22 mouse cellular contexts compared by ENCODE assay signal in genomic region chr16:70381045-70381444, GRCm38 (mm10).
A peak's percentile ranks its signal among the peaks of the same experiment; 100 is the strongest.
DNase-seq lines count a peak whose midpoint lies in the region; ATAC-seq and TF ChIP-seq lines count a peak whose summit lies in the region.
"Had no signal": no experiment of that assay in that cellular context is flagged by ENCODE, and none has a peak within 500 bp of the region (broad histone marks: within the 10 kb centered on the region; RNA-seq: fewer than 3 reads in every experiment).

No protein-coding gene starts in this region.

- no peak for TF ChIP-seq CTCF in testis, adult 2 months (IDR thresholded peaks at IDR 0.05; ENCODE audit: control insufficient read depth, insufficient read depth, insufficient replicate concordance, low read depth, low read length)
- no peak for TF ChIP-seq CTCF in stomach, postnatal 0 days (IDR thresholded peaks at IDR 0.05; ENCODE audit: low read depth)

- no peak overlapping the region for H3K4me2 ChIP-seq in limb, embryonic 13.5 days (replicated peaks)
- no peak overlapping the region for H3K4me2 ChIP-seq in stomach, postnatal 0 days (replicated peaks; ENCODE audit: low read depth)

- no peaks in the 10 kb centered on the region for H3K36me3 ChIP-seq in limb, embryonic 13.5 days
- H3K36me3 ChIP-seq in limb, embryonic 10.5 days, result 0 out of 2 replicates have a peak, but pooled peaks cover 2% of the 10 kb centered on the region
- no peaks in the 10 kb centered on the region for H3K36me3 ChIP-seq in testis, adult 2 months (ENCODE audit: control insufficient read depth, insufficient read depth, low read length)
- no peaks in the 10 kb centered on the region for H3K36me3 ChIP-seq in stomach, postnatal 0 days (ENCODE audit: control insufficient read depth, insufficient read depth, low read length)
- H3K36me3 ChIP-seq: G1E had no signal

- no peak for TF ChIP-seq EP300 in stomach, postnatal 0 days (optimal IDR thresholded peaks at IDR 0.05)

- ATAC-seq in limb, embryonic 13.5 days (ENCODE audit: low FRiP score, low read depth), result peak; percentile 76
- ATAC-seq in stomach, postnatal 0 days (ENCODE audit: low FRiP score, low TSS enrichment), result peak; percentile 87
- ATAC-seq: activated CD4-positive, CD25-positive, alpha-beta regulatory T cell, adult 4 months; CD4-positive, CD25-positive, alpha-beta regulatory T cell, adult 4 months; Patski had no signal

- H3K27ac ChIP-seq in limb, embryonic 13.5 days, result no peak overlapping the region
- no peak overlapping the region for H3K27ac ChIP-seq in limb, embryonic 10.5 days
- H3K27ac ChIP-seq in testis, adult 2 months (ENCODE audit: control insufficient read depth, insufficient read depth, low read depth, low read length), result no peak overlapping the region
- H3K27ac ChIP-seq in stomach, postnatal 0 days (replicated peaks), result no peak overlapping the region

- no peaks in the 10 kb centered on the region for H3K27me3 ChIP-seq in limb, embryonic 13.5 days
- no peaks in the 10 kb centered on the region for H3K27me3 ChIP-seq in limb, embryonic 10.5 days (ENCODE audit: low read depth, poor library complexity, severe bottlenecking)
- no peaks in the 10 kb centered on the region for H3K27me3 ChIP-seq in testis, adult 2 months (ENCODE audit: control insufficient read depth, insufficient read depth, low read length)
- no peaks in the 10 kb centered on the region for H3K27me3 ChIP-seq in stomach, postnatal 0 days (ENCODE audit: control insufficient read depth, insufficient read depth, low read length)
- H3K27me3 ChIP-seq: CH12.LX, Patski had no signal

- no peak for DNase-seq in limb, embryonic 10.5 days (ENCODE audit: low spot score)
- DNase-seq in testis, postnatal 14 days (ENCODE audit: low spot score), result no peak
- DNase-seq in stomach, postnatal 0 days (ENCODE audit: low spot score), result no peak
- DNase-seq in adrenal gland, adult 18-20 months (ENCODE audit: low spot score in 2 of 2), result no peak
- DNase-seq: adrenal gland, adult 2 months; adrenal gland, adult 8-10 months; adrenal gland, postnatal 10 days; adrenal gland, postnatal 14 days; adrenal gland, postnatal 25 days; adrenal gland, postnatal 36 days; B cell, adult 2 months; cerebellum, adult 11 months; cerebellum, adult 11-12 months; cerebellum, adult 18-20 months; cerebellum, adult 2 months had no signal

- H3K9me3 ChIP-seq in limb, embryonic 13.5 days, result no peaks in the 10 kb centered on the region
- no peaks in the 10 kb centered on the region for H3K9me3 ChIP-seq in limb, embryonic 10.5 days (replicated peaks)
- H3K9me3 ChIP-seq in stomach, postnatal 0 days (ENCODE audit: control insufficient read depth, low read length), result no peaks in the 10 kb centered on the region
- H3K9me3 ChIP-seq: G1E had no signal

- H3K9ac ChIP-seq in limb, embryonic 13.5 days, result no peak overlapping the region
- no peak overlapping the region for H3K9ac ChIP-seq in stomach, postnatal 0 days (ENCODE audit: low read length)

- 67% methylated on average over 2 of the region's 2 CpGs for WGBS in limb, embryonic 13.5 days
- 95% methylated on average over 2 of the region's 2 CpGs for WGBS in limb, embryonic 10.5 days
- WGBS in stomach, postnatal 0 days, result 68% methylated on average over 2 of the region's 2 CpGs

- 0 out of 2 replicates have a peak, but pooled peaks cover 3% of the 10 kb centered on the region for H3K4me1 ChIP-seq in limb, embryonic 13.5 days
- no peaks in the 10 kb centered on the region for H3K4me1 ChIP-seq in limb, embryonic 10.5 days
- H3K4me1 ChIP-seq in testis, adult 2 months (ENCODE audit: control insufficient read depth, insufficient read depth, low read length), result no peaks in the 10 kb centered on the region
- H3K4me1 ChIP-seq in stomach, postnatal 0 days (replicated peaks; ENCODE audit: control insufficient read depth, insufficient read depth), result no peaks in the 10 kb centered on the region

- no peak overlapping the region for H3K4me3 ChIP-seq in limb, embryonic 13.5 days
- no peak overlapping the region for H3K4me3 ChIP-seq in limb, embryonic 10.5 days
- H3K4me3 ChIP-seq in testis, adult 2 months (ENCODE audit: control insufficient read depth, low read depth, low read length), result peak overlapping the region; percentile 24; the same call in 1 of the 2 replicates
- H3K4me3 ChIP-seq in stomach, postnatal 0 days (ENCODE audit: low read depth, low read length), result no peak overlapping the region

- TF ChIP-seq POLR2A in testis, adult 2 months (IDR thresholded peaks at IDR 0.05; ENCODE audit: control insufficient read depth, low read depth, low read length), result no peak
